Mouse (Mus musculus) hindbrain, embryonic 15.5 days (tissue): ENCODE results near the gene Erc2. TPM values are rescaled to one million over a fixed set of nuclear protein-coding genes. Genes with fewer than 3 reads are reported as not detected.

Experiments used
- ATAC-seq: fragments of 200-750 bp; cut with Nextera tagmentation; 2 replicates; pipeline ENCODE4 v1.8.0; 2017; ENCODE audit warnings: low read depth, moderate number of reproducible peaks, moderate TSS enrichment; ENCODE audit not compliant: low FRiP score
- H3K27ac ChIP-seq: fragments of 300-500 bp; sonication (generic); replicated peaks from 2 replicates; pipeline ENCODE4 v1.5.1; 2015; ENCODE audit warnings: mild to moderate bottlenecking, inconsistent platforms
- H3K27me3 ChIP-seq: fragments of 300-500 bp; sonication (generic); 2 replicates; pipeline ENCODE4 v1.6.1; 2015; ENCODE audit warnings: control low read depth, inconsistent platforms
- H3K36me3 ChIP-seq: fragments of 300-500 bp; sonication (generic); 2 replicates; pipeline ENCODE4 v1.6.1; 2015; ENCODE audit warnings: control low read depth, inconsistent platforms
- H3K4me1 ChIP-seq: fragments of 300-500 bp; sonication (generic); replicated peaks from 2 replicates; pipeline ENCODE4 v1.6.1; 2015; ENCODE audit warnings: control low read depth, inconsistent platforms
- H3K4me2 ChIP-seq: fragments of 300-500 bp; sonication (generic); 2 replicates; pipeline ENCODE4 v1.6.1; 2015; ENCODE audit warnings: moderate library complexity, mild to moderate bottlenecking, inconsistent platforms
- H3K4me3 ChIP-seq: fragments of 300-500 bp; sonication (generic); 2 replicates; pipeline ENCODE4 v1.5.1; 2015; ENCODE audit warnings: mild to moderate bottlenecking, inconsistent platforms
- H3K9ac ChIP-seq: fragments of 300-500 bp; sonication (generic); 2 replicates; pipeline ENCODE4 v1.6.1; 2015; ENCODE audit warnings: inconsistent platforms
- H3K9me3 ChIP-seq: fragments of 300-500 bp; sonication (generic); 2 replicates; pipeline ENCODE4 v1.6.1; 2016; ENCODE audit warnings: control low read depth, inconsistent platforms
- WGBS: fragments of 180-500 bp; shearing (Covaris S2); methylation state at CpG from one replicate; pipeline ENCODE4 v1.1.7; 2015; 5-methylcytosine and 5-hydroxymethylcytosine counted together
- polyA plus RNA-seq: library from polyadenylated mRNA; unstranded; fragments of >200 nt; fragmentation: Nextera tagmentation; extraction: Ambion mirVana; gene quantifications from 2 replicates; pipeline ENCODE4 v1.2.1, GENCODE M21; 2015

Gene Erc2
- polyA plus RNA-seq, 1 experiment from 2014 or later, result 76.4 TPM

DNA sequence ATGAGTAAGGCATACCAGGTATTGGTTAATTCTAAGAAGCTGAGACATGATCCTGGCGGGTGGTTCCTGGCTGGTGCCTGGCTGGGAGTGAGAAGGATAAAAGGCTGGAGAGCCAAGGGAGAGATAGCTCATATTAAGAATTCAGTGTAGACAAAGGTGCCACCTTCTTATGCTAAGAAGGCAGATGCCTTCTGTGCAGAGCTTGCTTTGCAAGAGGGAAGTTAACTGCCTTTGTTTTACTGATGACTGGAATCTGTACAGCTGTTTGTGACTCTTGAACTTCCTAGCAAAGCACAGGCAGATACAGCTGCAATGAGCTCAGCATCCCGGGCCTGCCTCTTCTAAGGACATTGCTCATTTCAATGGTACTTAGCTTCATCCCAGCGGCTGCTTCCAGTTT is 47.7 kb downstream of the Erc2 start:
- ATAC-seq, result no peak
- WGBS, result 80% methylated on average over 3 of the region's 3 CpGs
- H3K4me1 ChIP-seq, result no peaks in the 10 kb centered on the region
- H3K9ac ChIP-seq, result no peak overlapping the region
- no peak overlapping the region for H3K4me2 ChIP-seq
- no peak overlapping the region for H3K27ac ChIP-seq
- no peaks in the 10 kb centered on the region for H3K9me3 ChIP-seq
- H3K27me3 ChIP-seq, result no peaks in the 10 kb centered on the region
- H3K4me3 ChIP-seq, result no peak overlapping the region
- no peaks in the 10 kb centered on the region for H3K36me3 ChIP-seq

- Histone ChIP-seq H3K9me3 (no peaks in the 10 kb centered on the region), H3K27ac (no peak overlapping the region), H3K4me2 (no peak overlapping the region), H3K9ac (no peak overlapping the region), H3K27me3 (no peaks in the 10 kb centered on the region), H3K36me3 (no peaks in the 10 kb centered on the region), H3K4me3 (no peak overlapping the region), H3K4me1 (no peaks in the 10 kb centered on the region)
- no peak for ATAC-seq
- WGBS, result 93% methylated on average over 7 of the region's 7 CpGs
Observed at GRCm38 (mm10) chr14:27672761-27673160, 50.5 kb downstream of the Erc2 start.

- no peaks in the 10 kb centered on the region for H3K4me1 ChIP-seq
- H3K9me3 ChIP-seq, result no peaks in the 10 kb centered on the region
- H3K36me3 ChIP-seq, result no peaks in the 10 kb centered on the region
- H3K27me3 ChIP-seq, result no peaks in the 10 kb centered on the region
- WGBS, result 74% methylated on average over 4 of the region's 4 CpGs
- no peak for ATAC-seq
- no peak overlapping the region for H3K4me2 ChIP-seq
- H3K9ac ChIP-seq, result no peak overlapping the region
- H3K27ac ChIP-seq, result no peak overlapping the region
- no peak overlapping the region for H3K4me3 ChIP-seq
Observed at GRCm38 (mm10) chr14:27674096-27674495, 51.9 kb downstream of the Erc2 start.

- no peak overlapping the region for H3K4me2 ChIP-seq
- 89% methylated on average over 10 of the region's 10 CpGs for WGBS
- no peak overlapping the region for H3K9ac ChIP-seq
- H3K9me3 ChIP-seq, result no peaks in the 10 kb centered on the region
- H3K36me3 ChIP-seq, result no peaks in the 10 kb centered on the region
- ATAC-seq, result no peak
- no peaks in the 10 kb centered on the region for H3K27me3 ChIP-seq
- no peaks in the 10 kb centered on the region for H3K4me1 ChIP-seq
- no peak overlapping the region for H3K4me3 ChIP-seq
- H3K27ac ChIP-seq, result no peak overlapping the region
Observed at GRCm38 (mm10) chr14:27674561-27674960, 52.3 kb downstream of the Erc2 start.

GRCm38 (mm10) chr14:27675071-27675470 is 52.8 kb downstream of the Erc2 start:
- no peaks in the 10 kb centered on the region for H3K4me1 ChIP-seq
- H3K4me3 ChIP-seq, result no peak overlapping the region
- no peaks in the 10 kb centered on the region for H3K36me3 ChIP-seq
- no peak overlapping the region for H3K27ac ChIP-seq
- H3K27me3 ChIP-seq, result no peaks in the 10 kb centered on the region
- no peak overlapping the region for H3K4me2 ChIP-seq
- ATAC-seq, result no peak
- no peak overlapping the region for H3K9ac ChIP-seq
- WGBS, result 92% methylated on average over 6 of the region's 6 CpGs
- no peaks in the 10 kb centered on the region for H3K9me3 ChIP-seq

- H3K27me3 ChIP-seq, result no peaks in the 10 kb centered on the region
- ATAC-seq, result no peak
- no peak overlapping the region for H3K4me2 ChIP-seq
- WGBS, result 87% methylated on average over 3 of the region's 3 CpGs
- H3K9ac ChIP-seq, result no peak overlapping the region
- H3K9me3 ChIP-seq, result no peaks in the 10 kb centered on the region
- H3K4me3 ChIP-seq, result no peak overlapping the region
- no peaks in the 10 kb centered on the region for H3K36me3 ChIP-seq
- H3K27ac ChIP-seq, result no peak overlapping the region
- H3K4me1 ChIP-seq, result no peaks in the 10 kb centered on the region
Observed at GRCm38 (mm10) chr14:27682368-27683052, 60.3 kb downstream of the Erc2 start.

GRCm38 (mm10) chr14:27695781-27696180 is 73.6 kb downstream of the Erc2 start:
- H3K4me2 ChIP-seq, result no peak overlapping the region
- no peak; the same call in 1 of the 2 replicates for ATAC-seq
- H3K9me3 ChIP-seq, result no peaks in the 10 kb centered on the region
- no peak overlapping the region for H3K4me3 ChIP-seq
- H3K36me3 ChIP-seq, result no peaks in the 10 kb centered on the region
- no peak overlapping the region for H3K9ac ChIP-seq
- no peaks in the 10 kb centered on the region for H3K4me1 ChIP-seq
- WGBS, result 71% methylated on average over 7 of the region's 7 CpGs
- H3K27ac ChIP-seq, result no peak overlapping the region
- H3K27me3 ChIP-seq, result no peaks in the 10 kb centered on the region

- Histone ChIP-seq H3K4me2 (no peak overlapping the region), H3K9ac (no peak overlapping the region), H3K4me1 (peaks cover 11% of the 10 kb centered on the region; the same call in 1 of the 2 replicates), H3K4me3 (no peak overlapping the region), H3K36me3 (no peaks in the 10 kb centered on the region), H3K27me3 (no peaks in the 10 kb centered on the region), H3K27ac (no peak overlapping the region), H3K9me3 (no peaks in the 10 kb centered on the region)
- no peak for ATAC-seq
- 56% methylated on average over 7 of the region's 7 CpGs for WGBS
Observed at GRCm38 (mm10) chr14:27717364-27717763, 95.1 kb downstream of the Erc2 start.

GRCm38 (mm10) chr14:27719601-27720000 is 97.4 kb downstream of the Erc2 start:
- Histone ChIP-seq H3K27me3 (no peaks in the 10 kb centered on the region), H3K4me2 (no peak overlapping the region), H3K9ac (no peak overlapping the region), H3K36me3 (no peaks in the 10 kb centered on the region), H3K4me1 (peaks cover 7% of the 10 kb centered on the region; the same call in 1 of the 2 replicates), H3K27ac (no peak overlapping the region), H3K4me3 (no peak overlapping the region), H3K9me3 (no peaks in the 10 kb centered on the region)
- WGBS, result 80% methylated on average over 4 of the region's 4 CpGs
- ATAC-seq, result no peak

- no peak for ATAC-seq
- no peak overlapping the region for H3K4me3 ChIP-seq
- H3K9ac ChIP-seq, result no peak overlapping the region
- no peaks in the 10 kb centered on the region for H3K27me3 ChIP-seq
- H3K27ac ChIP-seq, result no peak overlapping the region
- H3K36me3 ChIP-seq, result no peaks in the 10 kb centered on the region
- 97% methylated on average over 3 of the region's 3 CpGs for WGBS
- no peak overlapping the region for H3K4me2 ChIP-seq
- H3K4me1 ChIP-seq, result peaks cover 7% of the 10 kb centered on the region; the same call in 1 of the 2 replicates
- H3K9me3 ChIP-seq, result no peaks in the 10 kb centered on the region
Observed at GRCm38 (mm10) chr14:27720944-27721343, 98.7 kb downstream of the Erc2 start.

DNA sequence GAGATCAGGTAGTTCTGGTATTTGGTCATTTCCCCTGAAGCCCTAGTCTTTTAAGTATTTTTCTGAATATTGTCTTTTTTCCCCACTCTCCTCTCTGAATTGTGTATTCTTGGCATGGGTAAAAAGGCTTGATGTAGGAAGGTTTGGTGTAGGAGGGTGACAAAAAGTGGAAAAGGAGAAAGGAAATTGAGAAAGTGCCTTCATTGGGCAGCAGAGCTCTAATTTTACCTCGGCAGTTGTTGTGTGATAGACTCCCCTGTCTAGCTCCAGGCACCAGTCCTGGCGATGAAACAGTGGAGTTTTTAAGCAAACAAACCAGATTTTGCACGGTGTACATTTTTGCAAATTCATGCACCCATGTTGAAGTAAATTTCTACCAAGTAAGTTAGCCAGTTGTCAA is 99.5 kb downstream of the Erc2 start:
- H3K9me3 ChIP-seq, result no peaks in the 10 kb centered on the region
- no peak overlapping the region for H3K9ac ChIP-seq
- H3K4me3 ChIP-seq, result no peak overlapping the region
- ATAC-seq, result no peak
- WGBS, result 85% methylated on average over 3 of the region's 3 CpGs
- no peak overlapping the region for H3K27ac ChIP-seq
- H3K36me3 ChIP-seq, result no peaks in the 10 kb centered on the region
- no peak overlapping the region for H3K4me2 ChIP-seq
- no peaks in the 10 kb centered on the region for H3K27me3 ChIP-seq
- peaks cover 7% of the 10 kb centered on the region; the same call in 1 of the 2 replicates for H3K4me1 ChIP-seq

DNA sequence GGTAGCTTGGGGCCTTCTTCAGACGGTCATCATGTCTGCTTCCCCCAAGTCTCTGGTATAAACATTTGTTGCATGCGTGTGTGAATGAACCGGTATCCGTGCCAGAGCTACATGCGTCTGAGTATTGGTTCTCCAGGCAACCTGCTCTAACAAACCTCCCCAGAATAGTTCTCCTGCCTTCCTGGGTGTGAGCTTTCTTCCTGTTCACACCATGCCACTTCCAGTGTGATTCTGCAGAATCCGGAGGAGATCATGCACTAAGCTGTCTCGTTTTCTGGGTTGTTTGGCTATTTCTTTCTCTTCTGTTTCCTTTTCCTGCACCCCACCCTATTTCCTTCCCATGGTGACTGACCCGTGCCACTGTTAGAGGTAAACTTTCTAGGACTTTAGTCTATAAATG is 105.3 kb downstream of the Erc2 start:
- Histone ChIP-seq H3K27me3 (no peaks in the 10 kb centered on the region), H3K9ac (no peak overlapping the region), H3K9me3 (no peaks in the 10 kb centered on the region), H3K4me2 (no peak overlapping the region), H3K36me3 (no peaks in the 10 kb centered on the region), H3K4me3 (no peak overlapping the region), H3K4me1 (0 out of 2 replicates have a peak, but pooled peaks cover 3% of the 10 kb centered on the region), H3K27ac (no peak overlapping the region)
- 85% methylated on average over 8 of the region's 8 CpGs for WGBS
- ATAC-seq, result no peak

- no peak overlapping the region for H3K4me2 ChIP-seq
- H3K4me3 ChIP-seq, result no peak overlapping the region
- no peaks in the 10 kb centered on the region for H3K36me3 ChIP-seq
- H3K27me3 ChIP-seq, result no peaks in the 10 kb centered on the region
- no peaks in the 10 kb centered on the region for H3K9me3 ChIP-seq
- H3K9ac ChIP-seq, result no peak overlapping the region
- no peak overlapping the region for H3K27ac ChIP-seq
- no peak for ATAC-seq
- 0 out of 2 replicates have a peak, but pooled peaks cover 3% of the 10 kb centered on the region for H3K4me1 ChIP-seq
- 41% methylated on average over 4 of the region's 4 CpGs for WGBS
Observed at GRCm38 (mm10) chr14:27731086-27731485, 108.9 kb downstream of the Erc2 start.
